Mouse (Mus musculus): ENCODE results near the gene Epha5. TPM values are rescaled to one million over a fixed set of nuclear protein-coding genes. Genes with fewer than 3 reads are reported as not detected.

Gene Epha5
- polyA plus RNA-seq, 1 experiment from 2014 or later = 17.1 TPM

- H3K4me3 ChIP-seq = no peak overlapping the region
- no peaks in the 10 kb centered on the region for H3K36me3 ChIP-seq
- WGBS = 86% methylated on average over 2 of the region's 2 CpGs
- DNase-seq (ENCODE audit: low spot score) = no peak
- H3K4me1 ChIP-seq (replicated peaks) = no peaks in the 10 kb centered on the region
- H3K9me3 ChIP-seq = no peaks in the 10 kb centered on the region
- no peaks in the 10 kb centered on the region for H3K27me3 ChIP-seq (ENCODE audit: insufficient read depth, poor library complexity, severe bottlenecking)
- H3K27ac ChIP-seq = no peak overlapping the region
These were observed 70.3 kb downstream of the Epha5 start for GRCm38 (mm10) chr5:84346728-84347499.

GRCm38 (mm10) chr5:84335834-84336465 lies 81.2 kb downstream of the Epha5 start:
- H3K9me3 ChIP-seq = no peaks in the 10 kb centered on the region
- H3K4me3 ChIP-seq = no peak overlapping the region
- DNase-seq (ENCODE audit: low spot score) = no peak
- H3K4me1 ChIP-seq (replicated peaks) = no peaks in the 10 kb centered on the region
- H3K27ac ChIP-seq = no peak overlapping the region
- WGBS = 86% methylated on average over 3 of the region's 3 CpGs
- no peaks in the 10 kb centered on the region for H3K36me3 ChIP-seq
- H3K27me3 ChIP-seq (ENCODE audit: insufficient read depth, poor library complexity, severe bottlenecking) = no peaks in the 10 kb centered on the region

DNA sequence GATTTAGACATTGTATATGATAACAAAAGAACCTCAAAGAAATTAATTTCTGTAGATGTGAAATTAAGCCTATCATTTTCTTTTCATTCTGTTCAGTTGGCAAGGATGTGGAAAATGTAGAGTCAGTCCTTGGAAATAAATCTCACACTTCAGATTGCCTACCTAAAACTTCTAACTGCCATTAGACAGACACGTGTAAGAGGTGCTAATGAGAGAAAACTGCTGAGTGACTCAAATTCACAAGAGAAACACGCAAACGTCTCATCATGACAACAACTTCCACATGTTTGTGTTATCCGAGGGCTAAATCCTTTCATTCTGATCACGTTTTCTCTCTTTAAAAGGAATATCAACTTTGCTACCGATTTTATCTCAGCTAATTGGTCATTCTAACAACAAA lies 82.7 kb downstream of the Epha5 start:
- no peaks in the 10 kb centered on the region for H3K27me3 ChIP-seq (ENCODE audit: insufficient read depth, poor library complexity, severe bottlenecking)
- H3K27ac ChIP-seq = no peak overlapping the region
- no peaks in the 10 kb centered on the region for H3K36me3 ChIP-seq
- no peaks in the 10 kb centered on the region for H3K9me3 ChIP-seq
- DNase-seq (ENCODE audit: low spot score) = no peak
- whole genome bisulfite sequencing = 87% methylated on average over 6 of the region's 6 CpGs
- no peak overlapping the region for H3K4me3 ChIP-seq
- no peaks in the 10 kb centered on the region for H3K4me1 ChIP-seq (replicated peaks)

DNA sequence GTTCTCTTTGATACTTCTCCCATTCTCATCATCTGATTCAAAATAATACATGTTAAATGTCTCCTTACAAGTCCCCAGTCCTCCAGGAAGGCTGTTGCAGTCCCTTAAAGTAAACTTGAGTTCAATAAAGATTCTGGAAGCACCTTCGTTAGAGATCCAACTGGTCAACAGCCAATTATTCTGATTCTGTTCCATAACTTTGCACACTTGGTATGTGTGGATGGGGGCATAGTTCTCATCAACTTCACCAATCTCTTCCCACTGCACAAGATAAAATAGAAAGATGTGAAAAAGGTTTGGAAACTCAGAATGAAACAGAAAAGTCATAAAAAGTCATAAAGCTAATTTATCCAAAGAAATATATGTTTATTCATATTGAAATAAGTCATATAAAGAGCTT lies 85.6 kb downstream of the Epha5 start:
- DNase-seq (ENCODE audit: low spot score) = no peak
- H3K4me3 ChIP-seq = no peak overlapping the region
- no peak overlapping the region for H3K27ac ChIP-seq
- H3K27me3 ChIP-seq (ENCODE audit: insufficient read depth, poor library complexity, severe bottlenecking) = no peaks in the 10 kb centered on the region
- H3K4me1 ChIP-seq (replicated peaks) = no peaks in the 10 kb centered on the region
- WGBS = 95% methylated on average over 1 of the region's 1 CpGs
- H3K9me3 ChIP-seq = no peaks in the 10 kb centered on the region
- no peaks in the 10 kb centered on the region for H3K36me3 ChIP-seq

- Histone ChIP-seq H3K4me1 (replicated peaks) (peaks cover 28% of the 10 kb centered on the region), H3K27ac (no peak overlapping the region), H3K9me3 (no peaks in the 10 kb centered on the region), H3K27me3 (ENCODE audit: insufficient read depth, poor library complexity, severe bottlenecking) (no peaks in the 10 kb centered on the region), H3K4me3 (no peak overlapping the region), H3K36me3 (no peaks in the 10 kb centered on the region)
- no peak for DNase-seq (ENCODE audit: low spot score)
- 48% methylated on average over 1 of the region's 1 CpGs for WGBS
These were observed 96.6 kb downstream of the Epha5 start for GRCm38 (mm10) chr5:84320553-84320952.

DNA sequence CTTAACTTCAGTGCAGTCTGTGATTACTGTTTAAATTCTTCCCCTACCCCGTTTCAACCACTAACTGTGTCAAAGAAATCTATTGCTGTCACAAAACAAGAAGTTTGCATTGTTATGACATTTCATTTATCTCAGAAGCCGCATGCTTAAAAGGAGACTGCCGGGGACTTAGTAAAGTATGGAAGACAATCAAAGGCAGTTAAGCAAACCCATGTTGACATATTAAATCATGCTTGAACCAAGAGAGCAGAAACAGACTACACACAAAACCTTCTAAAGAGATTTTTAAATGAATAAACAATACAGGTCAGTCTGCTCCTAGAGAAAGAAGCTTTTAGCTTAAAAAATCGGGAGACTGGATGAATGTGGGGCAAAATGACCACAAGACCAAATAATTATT lies 97.0 kb downstream of the Epha5 start:
- 41% methylated on average over 4 of the region's 4 CpGs for WGBS
- no peaks in the 10 kb centered on the region for H3K27me3 ChIP-seq (ENCODE audit: insufficient read depth, poor library complexity, severe bottlenecking)
- H3K9me3 ChIP-seq = no peaks in the 10 kb centered on the region
- peaks cover 28% of the 10 kb centered on the region for H3K4me1 ChIP-seq (replicated peaks)
- no peak for DNase-seq (ENCODE audit: low spot score)
- no peak overlapping the region for H3K27ac ChIP-seq
- H3K4me3 ChIP-seq = no peak overlapping the region
- no peaks in the 10 kb centered on the region for H3K36me3 ChIP-seq

GRCm38 (mm10) chr5:84318814-84319340 lies 98.3 kb downstream of the Epha5 start:
- no peak for DNase-seq (ENCODE audit: low spot score)
- Histone ChIP-seq H3K9me3 (no peaks in the 10 kb centered on the region), H3K27me3 (ENCODE audit: insufficient read depth, poor library complexity, severe bottlenecking) (no peaks in the 10 kb centered on the region), H3K27ac (no peak overlapping the region), H3K4me3 (no peak overlapping the region), H3K4me1 (replicated peaks) (peaks cover 28% of the 10 kb centered on the region), H3K36me3 (no peaks in the 10 kb centered on the region)
- WGBS = 38% methylated on average over 8 of the region's 8 CpGs

DNA sequence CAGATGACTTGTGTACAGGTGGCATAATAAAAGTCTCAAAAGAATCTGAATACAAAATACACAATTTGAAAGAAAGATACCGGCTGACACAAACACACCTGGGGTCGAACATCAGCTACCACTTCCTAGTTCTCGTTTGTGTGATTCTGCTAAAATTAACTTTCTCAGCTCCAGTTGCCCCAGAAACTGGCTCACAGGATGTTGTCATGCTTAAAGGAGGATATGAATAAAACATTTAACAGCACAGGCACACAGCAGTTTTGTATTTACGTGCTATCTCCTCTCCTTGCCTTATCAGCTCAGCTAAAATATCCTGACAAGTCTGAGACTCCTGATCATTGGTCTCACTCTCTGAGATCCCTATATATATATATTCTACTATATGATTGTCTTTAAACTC lies 99.3 kb downstream of the Epha5 start:
- WGBS = 89% methylated on average over 4 of the region's 4 CpGs
- H3K36me3 ChIP-seq = no peaks in the 10 kb centered on the region
- no peak overlapping the region for H3K4me3 ChIP-seq
- H3K27me3 ChIP-seq (ENCODE audit: insufficient read depth, poor library complexity, severe bottlenecking) = no peaks in the 10 kb centered on the region
- DNase-seq (ENCODE audit: low spot score) = no peak
- no peak overlapping the region for H3K27ac ChIP-seq
- no peaks in the 10 kb centered on the region for H3K9me3 ChIP-seq
- peaks cover 28% of the 10 kb centered on the region for H3K4me1 ChIP-seq (replicated peaks)

DNA sequence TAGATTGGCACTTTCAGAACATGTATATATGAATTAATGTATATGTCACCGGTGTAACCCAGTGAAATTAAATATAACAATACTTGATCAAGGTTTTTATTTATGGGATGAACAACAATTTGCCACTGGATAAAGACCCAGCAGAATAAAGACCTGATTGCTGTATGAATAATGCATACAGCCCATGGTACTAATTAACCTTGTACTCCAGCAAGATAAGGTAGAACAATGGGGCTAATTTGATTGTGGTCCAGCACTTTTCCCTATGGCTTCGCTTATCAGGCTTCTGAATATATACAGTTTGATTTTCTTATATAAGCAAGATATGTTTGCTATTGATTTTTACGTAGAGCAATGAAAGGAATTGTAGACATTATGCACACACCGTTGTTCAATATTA lies 103.6 kb downstream of the Epha5 start:
- 86% methylated on average over 4 of the region's 4 CpGs for WGBS
- no peak for DNase-seq (ENCODE audit: low spot score)
- Histone ChIP-seq H3K4me3 (no peak overlapping the region), H3K9me3 (no peaks in the 10 kb centered on the region), H3K4me1 (replicated peaks) (peaks cover 5% of the 10 kb centered on the region), H3K36me3 (no peaks in the 10 kb centered on the region), H3K27ac (no peak overlapping the region), H3K27me3 (ENCODE audit: insufficient read depth, poor library complexity, severe bottlenecking) (no peaks in the 10 kb centered on the region)

GRCm38 (mm10) chr5:84298878-84299736 lies 118.1 kb downstream of the Epha5 start:
- peaks cover 12% of the 10 kb centered on the region for H3K4me1 ChIP-seq (replicated peaks)
- no peak overlapping the region for H3K27ac ChIP-seq
- H3K36me3 ChIP-seq = no peaks in the 10 kb centered on the region
- H3K9me3 ChIP-seq = no peaks in the 10 kb centered on the region
- no peak overlapping the region for H3K4me3 ChIP-seq
- H3K27me3 ChIP-seq (ENCODE audit: insufficient read depth, poor library complexity, severe bottlenecking) = no peaks in the 10 kb centered on the region
- WGBS = 25% methylated on average over 8 of the region's 8 CpGs
- no peak for DNase-seq (ENCODE audit: low spot score)

DNA sequence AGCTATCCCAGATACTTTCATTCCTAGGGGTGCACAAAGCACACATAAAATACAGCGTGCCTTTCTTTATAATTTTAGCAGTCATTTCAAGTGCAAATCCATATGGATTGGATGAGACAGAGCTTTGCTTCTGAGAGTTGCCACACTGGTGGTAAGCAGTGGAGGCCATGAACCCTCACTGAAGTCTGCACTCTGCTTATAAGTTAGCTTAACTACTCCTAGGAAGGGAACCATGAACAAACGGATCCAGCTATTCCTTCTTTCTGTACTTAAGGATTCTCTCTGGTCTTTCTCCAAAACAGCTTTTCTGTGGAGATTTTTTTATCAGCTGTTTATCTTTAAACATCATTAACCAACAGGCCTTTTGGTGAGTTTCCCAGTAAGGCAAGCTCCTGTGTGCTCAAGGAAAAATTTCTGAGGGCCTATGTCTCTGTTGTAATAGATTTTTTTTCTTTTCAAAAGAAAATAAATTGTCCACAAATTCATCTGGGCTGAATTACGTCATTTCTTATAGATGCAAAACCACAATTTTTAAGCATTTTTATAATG lies 127.7 kb downstream of the Epha5 start:
- Histone ChIP-seq H3K36me3 (no peaks in the 10 kb centered on the region), H3K27ac (no peak overlapping the region), H3K9me3 (no peaks in the 10 kb centered on the region), H3K4me1 (replicated peaks) (no peaks in the 10 kb centered on the region), H3K4me3 (no peak overlapping the region), H3K27me3 (ENCODE audit: insufficient read depth, poor library complexity, severe bottlenecking) (peaks cover 6% of the 10 kb centered on the region; the same call in 1 of the 2 replicates)
- 81% methylated on average over 3 of the region's 3 CpGs for WGBS
- no peak for DNase-seq (ENCODE audit: low spot score)

GRCm38 (mm10) chr5:84281290-84282017 lies 135.7 kb downstream of the Epha5 start:
- Histone ChIP-seq H3K36me3 (no peaks in the 10 kb centered on the region), H3K4me3 (peak overlapping the region; percentile 31), H3K27ac (no peak overlapping the region), H3K27me3 (ENCODE audit: insufficient read depth, poor library complexity, severe bottlenecking) (peaks cover 9% of the 10 kb centered on the region), H3K4me1 (replicated peaks) (peaks cover 5% of the 10 kb centered on the region), H3K9me3 (no peaks in the 10 kb centered on the region)
- peak; percentile 3 for DNase-seq (ENCODE audit: low spot score)
- 45% methylated on average over 22 of the region's 22 CpGs for WGBS

All from hindbrain, embryonic 10.5 days (tissue).